Mouse (Mus musculus) adrenal gland, postnatal 10 days (tissue): Measurements from ENCODE around the gene Kcnj3. TPM values are rescaled to one million over a fixed set of nuclear protein-coding genes. Genes with fewer than 3 reads are reported as not detected.

ENCODE experiments used
- DNase-seq: peaks from one replicate; pipeline ENCODE4 v3.0.0; 2021; ENCODE audit warnings: mixed read lengths
- total RNA-seq, 2 experiments: library from RNA; stranded (reverse); gene quantifications; 2 replicates each; pipeline ENCODE4 v1.2.3; 2021

Kcnj3 gene
- total RNA-seq, 2 experiments from 2014 or later: 0.48 to 0.51 TPM

DNA sequence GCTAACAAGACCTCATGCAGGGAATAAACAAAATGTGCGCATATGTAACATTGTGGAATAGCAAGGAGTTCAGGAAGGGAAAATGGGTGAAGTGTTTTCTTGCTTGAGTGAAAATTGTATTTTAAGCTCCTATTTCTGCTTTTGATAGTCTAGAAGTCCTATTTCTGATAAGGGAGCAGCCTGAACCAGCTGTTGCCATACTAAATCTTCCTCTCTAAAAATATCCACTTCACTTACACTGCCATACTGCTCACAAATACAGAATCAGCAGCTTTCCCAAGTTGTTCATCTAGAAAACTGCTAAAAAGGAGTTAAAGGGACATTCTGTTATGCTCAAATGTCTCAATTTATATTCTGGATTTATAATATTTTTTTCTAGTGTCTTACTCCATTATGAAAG, 69.9 kb downstream of the Kcnj3 start:
- DNase-seq: no peak

DNA sequence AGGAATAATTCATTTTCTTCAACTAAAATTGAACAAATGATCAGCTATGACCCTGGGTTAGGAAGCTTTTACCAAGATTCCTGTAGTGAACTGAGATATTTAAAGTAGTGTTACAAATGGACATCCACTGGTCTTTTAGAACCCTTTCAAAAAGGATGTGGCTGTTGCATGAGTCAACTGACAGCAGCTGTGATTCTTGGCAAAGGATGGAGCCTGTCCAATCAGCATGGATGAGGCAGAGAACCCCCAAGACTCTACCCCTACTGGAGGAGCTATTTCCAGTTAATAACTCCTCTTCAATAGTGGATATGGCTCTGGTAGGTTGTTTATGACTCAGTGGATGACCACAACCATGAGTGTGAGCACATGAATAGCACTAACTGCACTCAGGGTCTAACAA, 81.5 kb downstream of the Kcnj3 start:
- DNase-seq: no peak

DNA sequence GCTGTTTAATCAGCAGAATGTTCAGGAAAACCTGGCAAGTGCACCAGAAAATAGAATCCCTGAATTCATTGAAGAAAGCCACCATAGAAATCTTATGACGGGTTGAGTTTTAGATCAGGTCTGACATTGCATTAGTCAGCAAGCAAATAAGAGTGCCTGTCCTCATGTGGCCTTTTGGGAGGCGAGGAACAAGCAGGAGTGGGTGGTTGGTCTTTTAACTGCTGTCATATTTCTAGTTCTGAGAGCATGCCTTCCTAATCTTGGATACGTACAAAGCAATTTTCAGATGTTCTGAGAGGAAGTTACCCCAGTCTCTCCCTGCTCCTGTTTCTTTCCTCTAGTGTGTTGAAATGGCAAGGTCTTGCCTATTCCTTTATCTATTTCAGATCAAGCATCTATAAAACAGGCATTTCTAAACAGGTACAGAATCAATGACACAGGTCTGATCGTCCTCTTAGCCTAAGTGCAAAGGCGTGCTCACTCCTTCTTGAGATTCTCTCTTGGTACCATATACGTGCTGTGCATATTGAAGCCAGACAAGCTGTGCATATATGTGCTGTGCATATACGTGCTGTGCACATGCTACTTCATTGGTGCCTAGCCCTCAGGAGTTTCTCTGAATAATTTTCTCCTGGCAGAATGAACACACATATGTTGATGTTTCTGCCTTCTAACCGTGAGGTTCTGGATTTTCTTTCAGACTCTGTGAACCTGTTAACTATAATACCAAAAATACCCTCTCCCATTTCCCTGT, 97.1 kb downstream of the Kcnj3 start:
- DNase-seq: no peak

DNA sequence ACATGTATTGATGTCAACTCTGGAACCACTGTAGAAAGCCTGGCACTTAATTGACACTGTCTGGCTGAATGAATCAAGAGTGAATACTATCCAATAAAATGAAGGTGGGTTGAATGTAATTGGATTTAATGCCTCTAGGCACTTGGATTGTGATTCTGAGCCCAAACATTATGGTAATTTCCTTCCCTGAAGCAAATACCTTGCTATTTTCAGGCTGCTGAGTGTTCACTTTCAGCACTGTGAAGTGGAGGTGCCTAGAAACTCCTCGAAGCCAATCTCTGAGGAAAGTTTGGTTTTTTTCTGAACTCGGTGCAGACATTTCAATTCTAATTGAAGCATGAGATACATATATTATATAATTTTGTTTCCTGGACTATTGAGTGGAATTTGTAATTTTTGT, 99.2 kb downstream of the Kcnj3 start:
- DNase-seq: no peak

DNA sequence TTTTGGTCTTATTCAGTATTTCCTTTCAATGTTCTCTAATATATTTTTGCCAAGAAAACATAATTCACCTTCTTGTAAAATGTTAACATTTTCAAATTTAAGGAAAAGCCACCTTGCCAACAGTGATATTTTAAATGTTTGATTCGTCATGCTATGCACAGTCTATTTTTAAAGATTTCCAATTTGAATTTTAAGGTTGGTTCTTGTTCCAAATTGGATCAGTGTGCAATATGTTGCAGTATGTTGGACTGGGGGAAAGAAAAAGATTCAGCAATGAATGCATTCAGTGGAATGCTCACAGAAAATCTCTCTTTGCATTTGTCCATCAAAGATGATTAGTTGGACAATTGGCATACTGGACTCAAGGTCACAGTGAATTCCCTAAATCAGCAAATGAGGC, 99.7 kb downstream of the Kcnj3 start:
- no peak for DNase-seq

DNA sequence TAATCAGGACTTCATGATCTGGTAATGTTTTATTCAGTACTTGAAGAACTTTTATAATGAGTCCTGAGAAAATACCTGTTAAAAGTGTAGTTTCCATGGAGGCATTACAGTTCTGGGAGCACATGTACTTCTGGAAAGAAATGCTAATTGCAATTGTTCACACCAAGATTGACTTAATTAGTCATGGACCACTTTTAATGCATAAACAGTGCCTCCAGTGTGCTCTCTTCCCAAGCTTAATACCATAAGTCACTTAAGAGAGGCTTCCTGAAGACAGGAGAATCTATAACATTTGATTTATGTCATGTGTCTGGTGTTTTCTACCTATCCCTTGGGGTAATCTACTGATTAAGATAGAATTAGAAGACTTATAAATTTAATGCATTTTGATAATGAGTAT, 111.8 kb downstream of the Kcnj3 start:
- no peak for DNase-seq

DNA sequence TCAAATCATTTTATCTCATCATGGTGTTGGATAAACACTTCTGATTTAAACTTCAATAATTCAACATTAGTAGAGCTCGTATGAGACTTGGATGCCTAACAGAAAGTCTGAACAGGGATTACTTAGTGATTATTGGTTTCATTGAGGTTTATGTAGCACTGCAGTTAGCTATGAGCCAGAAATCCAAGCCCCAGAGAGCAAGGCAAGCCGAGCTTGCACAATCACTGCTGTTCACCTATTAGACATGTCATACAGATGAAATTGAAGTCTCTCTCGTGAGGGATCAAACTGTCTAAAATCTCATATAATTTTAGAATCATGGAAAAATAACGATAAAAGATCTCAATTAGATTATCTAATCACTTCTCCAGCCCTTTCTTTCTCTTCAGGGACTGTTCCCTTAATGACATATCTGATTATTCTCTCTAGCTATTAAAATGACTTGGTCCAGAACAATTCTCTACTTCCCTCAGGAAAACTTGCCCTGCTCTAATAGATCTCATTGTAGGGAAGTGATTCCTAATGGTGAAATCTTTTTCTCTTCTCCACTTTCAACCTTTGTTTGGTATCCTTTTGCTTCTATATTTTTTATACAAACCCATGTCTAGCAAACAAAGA, 122.7 kb downstream of the Kcnj3 start:
- no peak for DNase-seq

DNA sequence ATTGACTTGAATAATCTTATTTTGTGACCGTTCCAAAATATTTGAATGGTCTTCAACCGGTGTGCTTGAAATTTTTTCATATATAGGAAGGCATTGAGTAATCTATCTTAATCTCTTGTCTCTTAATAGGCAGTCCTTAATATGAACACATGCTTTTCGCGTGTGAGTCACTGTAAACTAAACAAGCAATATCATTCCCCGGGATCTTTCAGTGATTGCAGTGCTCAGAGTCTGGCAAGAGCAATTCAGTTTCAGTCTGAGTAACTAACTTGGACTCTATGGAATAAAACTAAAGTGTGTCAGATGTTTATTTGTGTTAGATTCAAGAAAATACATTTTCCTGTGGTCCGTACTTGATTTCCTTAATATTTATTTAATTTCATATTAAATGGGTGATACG, 133.5 kb downstream of the Kcnj3 start:
- DNase-seq: no peak

DNA sequence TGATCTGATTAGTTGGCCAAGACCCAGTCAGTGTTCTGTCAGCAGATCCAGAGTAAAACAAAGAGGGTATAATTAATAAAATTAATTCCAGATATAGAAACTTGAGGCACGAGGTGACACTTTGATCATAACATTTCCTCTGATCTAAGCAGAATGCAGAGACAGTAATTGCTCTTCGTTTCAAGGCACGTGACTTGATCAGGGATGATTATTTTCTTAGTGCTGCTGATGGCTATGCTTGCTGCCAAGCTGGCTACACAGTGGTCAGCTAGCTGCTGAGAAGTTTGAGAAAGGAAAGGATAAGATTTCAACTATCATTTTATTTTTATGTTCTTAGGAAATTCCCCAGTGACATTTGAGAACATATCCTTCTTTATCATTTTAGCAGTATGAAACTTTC, 135.7 kb downstream of the Kcnj3 start:
- no peak for DNase-seq

DNA sequence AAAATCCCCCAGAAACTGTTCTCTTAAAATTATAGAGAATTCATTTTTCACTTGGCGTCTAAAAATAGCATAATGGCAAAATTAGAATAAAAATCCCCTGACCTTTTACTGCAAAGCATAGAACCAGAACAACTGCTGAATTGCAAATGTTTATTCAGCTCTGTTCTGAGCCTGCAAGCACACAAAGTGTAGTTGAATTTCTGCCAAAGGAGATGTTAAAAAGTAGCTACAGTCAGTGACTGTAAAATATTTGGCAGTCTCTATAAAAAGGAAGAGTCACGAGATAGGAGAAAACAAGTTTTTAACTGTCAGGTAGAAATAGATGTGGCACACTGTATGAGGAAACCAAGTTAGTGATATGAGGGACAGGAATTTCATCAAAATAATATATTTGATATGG, 144.5 kb downstream of the Kcnj3 start:
- DNase-seq: no peak

DNA sequence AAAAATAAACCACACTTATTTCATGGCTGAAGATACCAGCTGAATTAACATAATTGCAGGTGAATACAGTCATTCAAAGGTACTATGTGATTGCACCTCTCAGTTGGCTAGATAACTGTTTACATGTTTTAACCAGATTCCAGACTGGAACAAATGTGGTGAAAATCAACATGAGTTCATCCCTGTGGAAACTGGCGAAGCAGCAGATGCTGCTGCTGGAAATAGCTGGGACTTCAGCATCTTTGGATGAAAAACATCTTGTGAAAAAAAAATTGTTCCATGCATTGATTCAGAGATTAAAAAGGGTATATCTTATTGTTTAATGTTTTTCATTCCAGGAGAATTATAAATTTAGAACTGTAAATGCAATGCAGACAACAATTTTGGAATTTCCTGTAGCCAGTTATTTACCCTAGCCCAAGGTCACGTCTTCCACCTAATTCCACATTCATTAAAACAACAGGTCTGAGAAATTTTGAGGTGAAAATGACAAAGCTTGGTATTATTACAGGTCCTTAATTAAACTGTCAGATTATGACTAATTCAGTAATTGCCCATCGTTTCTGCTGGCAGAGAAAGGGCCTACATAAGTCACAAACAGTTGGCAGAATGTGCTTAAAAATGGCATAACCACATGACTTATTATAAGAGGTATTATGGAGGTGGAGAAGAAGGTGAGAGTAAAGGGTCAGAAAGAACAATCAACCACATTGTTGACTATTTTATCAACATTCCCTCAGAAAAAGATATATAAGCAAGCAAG, 155.6 kb downstream of the Kcnj3 start:
- no peak for DNase-seq
